Mouse (Mus musculus): ENCODE data around the gene Tmc8. TPM values are rescaled to one million over a fixed set of nuclear protein-coding genes. Genes with fewer than 3 reads are reported as not detected.
"Not testable (repeated sequence)": the region's sequence is repeated elsewhere in the genome, so short reads cannot be mapped to it uniquely, and the experiment has no call there.

Tmc8 gene
- polyA plus RNA-seq, 1 experiment from 2014 or later, result 0.95 TPM

DNA sequence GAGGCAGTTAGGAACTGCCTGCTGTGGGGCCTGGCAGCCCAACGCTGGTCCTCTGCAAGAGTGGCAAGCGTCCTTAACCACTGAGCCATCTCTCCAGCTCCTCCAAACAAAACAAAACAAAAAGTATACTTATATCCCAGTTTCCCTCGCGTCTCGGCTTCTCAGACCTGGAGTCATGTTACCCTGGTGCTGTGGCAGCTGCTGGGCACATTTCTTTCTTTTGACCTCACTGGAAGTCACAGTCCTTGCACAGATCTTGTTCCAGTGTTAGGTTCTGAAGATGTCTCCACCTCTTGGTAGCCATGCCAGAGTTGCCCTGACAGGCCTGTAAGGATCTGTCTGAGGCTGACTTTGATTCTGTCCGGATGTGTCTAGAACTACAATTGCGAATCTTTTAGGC is 19.8 kb downstream of the Tmc8 start:
- no peak overlapping the region for H3K4me2 ChIP-seq
- H3K27ac ChIP-seq (replicated peaks), result no peak overlapping the region
- WGBS, result 79% methylated on average over 7 of the region's 7 CpGs
- H3K4me3 ChIP-seq, result no peak overlapping the region
- H3K9me3 ChIP-seq, result no peaks in the 10 kb centered on the region
- no peaks in the 10 kb centered on the region for H3K4me1 ChIP-seq (replicated peaks)
- no peaks in the 10 kb centered on the region for H3K36me3 ChIP-seq
- no peaks in the 10 kb centered on the region for H3K27me3 ChIP-seq
- no peak for ATAC-seq (ENCODE audit: low read depth)
- no peak overlapping the region for H3K9ac ChIP-seq

DNA sequence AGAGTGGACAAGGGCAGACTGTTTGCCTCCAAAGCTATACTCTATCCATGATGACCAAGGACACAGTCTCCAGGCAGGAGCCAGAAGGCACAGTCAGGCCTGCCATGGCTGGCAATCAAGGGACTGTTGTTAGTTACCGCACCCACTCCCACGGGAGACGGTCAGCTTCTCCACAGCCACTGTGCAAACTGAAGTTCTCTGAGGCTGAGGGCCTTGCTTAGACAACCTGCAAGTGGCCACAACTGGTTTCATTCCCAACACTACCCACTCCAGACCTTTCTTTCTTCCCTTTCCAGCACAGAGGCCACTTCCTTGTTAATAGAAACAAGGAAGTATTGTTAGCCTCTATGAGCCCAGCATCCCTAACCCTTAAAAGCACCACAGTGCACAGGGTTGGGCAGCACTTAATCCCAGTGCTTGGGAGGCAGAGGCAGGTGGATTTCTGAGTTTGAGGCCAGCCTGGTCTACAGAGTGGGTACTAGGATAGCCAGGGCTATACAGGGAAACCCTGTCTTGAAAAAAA is 21.4 kb downstream of the Tmc8 start:
- H3K9ac ChIP-seq, result no peak overlapping the region
- H3K4me2 ChIP-seq, result no peak overlapping the region
- H3K4me1 ChIP-seq (replicated peaks), result no peaks in the 10 kb centered on the region
- no peak overlapping the region for H3K4me3 ChIP-seq
- H3K27me3 ChIP-seq, result no peaks in the 10 kb centered on the region
- no peak for ATAC-seq (ENCODE audit: low read depth)
- no peak overlapping the region for H3K27ac ChIP-seq (replicated peaks)
- no peaks in the 10 kb centered on the region for H3K36me3 ChIP-seq
- 89% methylated on average over 3 of the region's 3 CpGs for WGBS
- H3K9me3 ChIP-seq, result no peaks in the 10 kb centered on the region

DNA sequence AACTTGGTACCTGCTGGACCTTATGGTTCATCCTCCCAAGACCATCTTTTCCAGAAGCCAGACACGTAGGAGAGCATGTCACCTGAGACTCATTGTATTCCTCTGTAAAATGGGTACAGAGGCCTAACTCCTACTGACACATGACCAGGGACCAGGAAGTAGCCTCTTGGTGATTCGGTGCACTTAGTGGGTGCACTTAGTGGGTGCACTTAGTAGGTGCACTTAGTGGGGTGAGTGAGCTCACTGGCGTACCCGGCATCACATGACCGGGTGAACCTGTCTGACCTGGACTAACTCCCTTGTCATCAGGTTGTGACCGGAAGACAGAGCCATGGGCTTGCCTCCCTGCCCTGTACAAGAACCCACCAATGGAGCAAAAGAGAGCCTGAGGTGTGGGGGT is 24.9 kb downstream of the Tmc8 start:
- H3K4me2 ChIP-seq, result no peak overlapping the region
- no peaks in the 10 kb centered on the region for H3K9me3 ChIP-seq
- H3K4me3 ChIP-seq, result no peak overlapping the region
- no peaks in the 10 kb centered on the region for H3K36me3 ChIP-seq
- H3K4me1 ChIP-seq (replicated peaks), result peaks cover 21% of the 10 kb centered on the region
- no peak for ATAC-seq (ENCODE audit: low read depth)
- WGBS, result 92% methylated on average over 6 of the region's 6 CpGs
- H3K27ac ChIP-seq (replicated peaks), result no peak overlapping the region
- peaks cover 24% of the 10 kb centered on the region for H3K27me3 ChIP-seq
- H3K9ac ChIP-seq, result no peak overlapping the region

DNA sequence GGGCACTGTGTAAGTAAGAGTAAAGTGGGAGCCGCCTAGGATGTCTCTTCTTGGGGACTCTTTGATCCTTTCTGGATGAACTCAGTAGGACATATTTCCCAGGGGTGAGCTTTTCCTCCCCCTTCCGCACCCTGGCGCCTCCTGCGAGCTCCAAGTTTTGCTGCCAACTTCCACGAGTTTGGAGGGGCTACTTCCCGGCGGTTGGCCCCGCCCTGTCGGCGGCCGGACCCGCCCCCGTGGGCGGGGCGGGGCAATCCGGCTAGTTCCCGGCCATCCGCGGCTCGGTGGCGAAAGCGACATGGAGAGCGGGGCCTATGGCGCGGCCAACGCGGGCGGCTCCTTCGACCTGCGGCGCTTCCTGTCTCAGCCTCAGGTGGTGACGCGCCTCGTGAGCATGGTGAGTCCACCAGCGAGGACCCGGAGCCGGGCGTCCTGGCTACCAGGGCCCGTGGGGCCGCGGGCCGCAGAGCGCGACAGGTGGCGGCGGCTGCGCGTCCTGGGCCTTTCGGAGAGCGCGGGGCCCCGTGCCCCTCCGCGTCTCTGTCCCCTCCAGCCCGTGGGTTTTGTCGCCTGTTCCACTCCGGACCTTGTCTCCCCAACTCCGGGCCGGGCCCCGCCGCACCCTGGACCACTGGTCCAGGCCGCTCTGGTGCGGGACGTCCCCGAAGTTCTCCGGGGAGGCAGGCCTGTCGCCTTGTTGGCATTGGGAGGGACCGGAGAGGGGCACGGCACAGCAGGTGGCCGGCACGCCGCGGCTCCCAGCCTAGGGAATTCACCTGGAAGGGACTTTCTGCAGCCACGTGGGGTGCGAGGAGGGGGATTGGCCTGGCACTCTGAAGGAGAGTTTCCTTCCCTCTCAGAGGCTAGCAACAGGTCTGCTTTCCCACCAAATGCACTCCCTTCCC is 27.8 kb downstream of the Tmc8 start, which contains the start of the genes Gm20708 and Syngr2:
TSS of gene Gm20708 (plus strand) at position 262 of the 905 bp plus-strand sequence.
TSS of gene Syngr2 (plus strand) at position 262 of the 905 bp plus-strand sequence.
- ATAC-seq (ENCODE audit: low read depth), result peak; percentile 80
- H3K27ac ChIP-seq (replicated peaks), result no peak within 1 kb of the TSS

DNA sequence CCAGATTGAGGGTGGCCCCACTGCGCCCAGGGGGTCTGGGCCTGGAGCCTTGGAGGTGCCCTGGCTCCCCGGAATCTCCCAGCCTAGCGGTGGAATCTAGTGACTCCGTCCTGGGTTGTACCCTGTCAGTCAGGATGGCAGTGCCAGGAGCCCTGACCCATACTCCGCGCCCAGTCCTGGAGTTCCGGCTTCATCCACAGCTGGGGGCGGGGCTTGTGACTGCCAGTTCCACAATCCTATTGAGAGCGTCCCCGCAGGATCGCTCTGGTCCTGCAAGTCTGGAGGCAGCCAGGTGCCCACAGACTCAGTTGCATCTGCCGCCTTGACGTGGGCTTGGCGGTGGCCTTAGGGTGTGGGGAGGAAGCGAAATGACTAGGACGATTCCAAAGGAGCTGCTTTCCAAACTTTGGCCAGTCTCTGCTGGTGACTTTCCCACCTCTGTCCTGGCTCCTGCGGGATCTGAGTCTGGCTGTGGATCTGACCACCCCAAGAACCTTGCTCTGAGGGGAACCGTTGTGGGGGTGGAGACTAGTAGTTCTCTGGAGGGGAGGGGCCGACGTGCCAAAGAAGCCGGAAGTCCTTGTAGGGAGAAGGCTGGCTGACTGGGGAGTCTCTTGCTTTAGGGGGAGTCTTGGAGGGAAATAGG is 28.6 kb downstream of the Tmc8 start:
- peak; percentile 78 for ATAC-seq (ENCODE audit: low read depth)
- Histone ChIP-seq H3K4me2 (peak overlapping the region; percentile 91), H3K36me3 (no peaks in the 10 kb centered on the region), H3K9me3 (no peaks in the 10 kb centered on the region), H3K27ac (replicated peaks) (no peak overlapping the region), H3K9ac (peak overlapping the region; percentile 71), H3K4me1 (replicated peaks) (peaks cover 21% of the 10 kb centered on the region), H3K4me3 (peak overlapping the region; percentile 60), H3K27me3 (peaks cover 24% of the 10 kb centered on the region)
- WGBS, result under 1% methylated on average over 21 of the region's 21 CpGs

More for the DNA sequence above, 27.8 kb downstream of the Tmc8 start, which contains the start of the genes Gm20708 and Syngr2:
- peak within 1 kb of the TSS; percentile 91 for H3K4me2 ChIP-seq
- under 1% methylated on average over 75 of the region's 75 CpGs for WGBS
- peaks cover 21% of the 10 kb centered on the region for H3K4me1 ChIP-seq (replicated peaks)
- no peaks in the 10 kb centered on the region for H3K9me3 ChIP-seq
- peaks cover 24% of the 10 kb centered on the region for H3K27me3 ChIP-seq
- peak within 1 kb of the TSS; percentile 60 for H3K4me3 ChIP-seq
- no peaks in the 10 kb centered on the region for H3K36me3 ChIP-seq
- peak within 1 kb of the TSS; percentile 71 for H3K9ac ChIP-seq

DNA sequence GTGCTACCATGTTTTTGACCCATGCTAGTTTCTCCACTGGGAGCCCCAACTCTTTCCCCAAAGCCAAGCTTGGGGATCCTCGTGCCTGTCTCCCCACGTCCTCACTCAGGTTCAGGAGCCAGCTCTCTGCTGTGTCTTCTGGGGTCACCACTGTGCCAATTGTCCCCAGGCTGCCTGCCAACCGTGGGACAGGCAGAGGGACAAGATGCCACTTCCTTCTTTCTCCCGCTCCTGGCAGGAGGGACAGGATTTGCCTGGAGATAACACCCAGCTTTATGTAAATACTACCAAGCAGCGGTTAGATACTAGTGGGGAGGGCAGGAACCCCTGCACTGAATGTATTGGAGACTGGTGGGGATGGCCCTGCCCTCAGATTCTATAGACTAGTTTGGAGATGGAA is 32.0 kb downstream of the Tmc8 start:
- peaks cover 21% of the 10 kb centered on the region for H3K4me1 ChIP-seq (replicated peaks)
- 80% methylated on average over 5 of the region's 5 CpGs for WGBS
- ATAC-seq (ENCODE audit: low read depth), result no peak
- H3K4me2 ChIP-seq, result no peak overlapping the region
- H3K9me3 ChIP-seq, result no peaks in the 10 kb centered on the region
- H3K36me3 ChIP-seq, result no peaks in the 10 kb centered on the region
- peaks cover 19% of the 10 kb centered on the region for H3K27me3 ChIP-seq
- no peak overlapping the region for H3K4me3 ChIP-seq
- H3K27ac ChIP-seq (replicated peaks), result no peak overlapping the region
- H3K9ac ChIP-seq, result no peak overlapping the region

DNA sequence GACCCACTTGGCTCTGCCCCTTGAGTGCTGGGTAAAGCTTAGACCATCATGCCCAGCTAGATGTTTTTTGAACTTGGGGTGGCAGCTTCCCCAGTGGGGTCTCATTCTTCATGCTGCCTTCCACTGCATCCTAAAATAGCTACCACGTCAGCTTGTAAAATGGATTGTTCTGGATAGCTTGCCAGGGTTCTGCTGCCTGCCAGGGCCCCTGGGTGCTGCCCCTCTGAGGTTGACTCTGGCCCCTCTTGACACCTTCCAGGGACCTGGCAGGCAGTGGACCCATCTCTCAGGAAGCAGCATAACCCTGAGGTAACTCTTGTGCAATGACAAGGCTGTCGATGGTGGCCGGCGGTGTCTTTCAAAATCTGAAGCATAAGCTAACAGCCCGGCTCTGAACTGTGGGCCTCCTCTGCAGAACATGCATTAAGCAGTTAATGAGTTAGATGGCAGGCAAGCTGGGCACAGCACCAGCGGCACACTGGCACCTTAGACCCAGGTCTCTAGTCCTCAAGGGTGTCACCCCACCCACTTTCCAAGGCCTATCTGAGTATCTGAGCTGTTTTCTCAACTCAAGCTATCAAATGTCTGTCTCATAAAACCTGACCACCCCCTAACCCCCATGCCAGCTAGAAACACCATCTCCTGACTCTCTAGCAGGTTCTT is 33.0 kb downstream of the Tmc8 start:
- H3K27me3 ChIP-seq, result peaks cover 10% of the 10 kb centered on the region
- H3K9me3 ChIP-seq, result no peaks in the 10 kb centered on the region
- H3K4me3 ChIP-seq, result no peak overlapping the region
- no peak overlapping the region for H3K9ac ChIP-seq
- WGBS, result 95% methylated on average over 6 of the region's 6 CpGs
- no peak overlapping the region for H3K4me2 ChIP-seq
- H3K36me3 ChIP-seq, result no peaks in the 10 kb centered on the region
- peaks cover 20% of the 10 kb centered on the region for H3K4me1 ChIP-seq (replicated peaks)
- no peak overlapping the region for H3K27ac ChIP-seq (replicated peaks)
- no peak for ATAC-seq (ENCODE audit: low read depth)

DNA sequence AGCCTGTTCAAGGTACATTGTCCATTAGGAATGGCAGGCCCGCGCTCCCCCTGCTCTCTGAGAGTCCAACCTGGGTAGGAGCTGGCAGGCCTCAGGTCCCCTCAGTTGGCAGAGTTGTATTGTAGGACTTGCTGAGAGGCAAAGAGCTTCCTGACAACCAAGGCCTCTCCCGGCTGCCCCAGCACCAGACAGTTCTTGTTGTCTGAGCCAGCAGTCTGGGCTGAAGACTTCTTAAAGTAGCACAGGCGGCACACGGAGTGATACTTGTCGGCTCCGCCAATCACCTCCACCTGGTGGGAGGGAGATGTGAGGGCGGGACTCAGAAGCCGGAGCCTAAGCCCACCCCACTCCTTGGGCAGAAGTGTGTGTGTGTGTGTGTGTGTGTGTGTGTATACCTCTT is 34.0 kb downstream of the Tmc8 start:
- not testable (repeated sequence) for H3K4me3 ChIP-seq; H3K9ac ChIP-seq; H3K36me3 ChIP-seq; H3K9me3 ChIP-seq; H3K27ac ChIP-seq (replicated peaks); H3K4me2 ChIP-seq; H3K27me3 ChIP-seq; ATAC-seq (ENCODE audit: low read depth); H3K4me1 ChIP-seq (replicated peaks)
- WGBS, result 93% methylated on average over 9 of the region's 9 CpGs

DNA sequence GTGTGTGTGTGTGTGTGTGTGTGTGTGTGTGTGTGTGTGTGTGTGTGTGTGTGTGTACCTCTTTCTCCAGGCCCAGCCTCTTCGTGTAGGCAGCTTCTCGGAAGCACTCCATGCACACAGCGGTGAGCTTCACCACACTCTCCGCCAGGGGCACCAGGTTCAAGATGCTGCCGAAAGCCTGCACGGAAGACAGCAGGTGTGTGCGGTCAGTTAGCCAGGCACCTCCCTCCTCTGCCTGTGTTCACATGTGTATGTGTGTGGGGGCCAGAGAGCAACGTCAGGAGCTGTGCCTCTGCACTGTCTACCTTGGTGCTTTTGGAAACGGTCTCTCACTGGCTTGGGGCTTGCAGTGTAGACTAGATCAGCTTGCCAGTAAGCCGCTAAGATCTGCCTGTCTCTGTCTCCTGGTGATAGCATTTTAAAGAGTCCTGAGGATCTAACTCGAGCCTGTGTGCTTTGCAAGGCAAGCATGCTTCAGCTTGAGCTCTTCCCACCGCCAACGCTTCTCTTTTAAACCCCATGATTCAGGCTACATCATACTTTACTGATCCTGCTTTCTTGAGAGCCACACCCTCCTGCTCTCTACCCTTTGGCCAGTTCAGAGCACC is 34.6 kb downstream of the Tmc8 start:
- Histone ChIP-seq H3K9me3 (no peaks in the 10 kb centered on the region), H3K4me1 (replicated peaks) (peaks cover 8% of the 10 kb centered on the region), H3K27me3 (no peaks in the 10 kb centered on the region), H3K4me2 (no peak overlapping the region), H3K27ac (replicated peaks) (no peak overlapping the region), H3K4me3 (no peak overlapping the region), H3K36me3 (no peaks in the 10 kb centered on the region), H3K9ac (no peak overlapping the region)
- no peak for ATAC-seq (ENCODE audit: low read depth)
- WGBS, result 88% methylated on average over 13 of the region's 13 CpGs

DNA sequence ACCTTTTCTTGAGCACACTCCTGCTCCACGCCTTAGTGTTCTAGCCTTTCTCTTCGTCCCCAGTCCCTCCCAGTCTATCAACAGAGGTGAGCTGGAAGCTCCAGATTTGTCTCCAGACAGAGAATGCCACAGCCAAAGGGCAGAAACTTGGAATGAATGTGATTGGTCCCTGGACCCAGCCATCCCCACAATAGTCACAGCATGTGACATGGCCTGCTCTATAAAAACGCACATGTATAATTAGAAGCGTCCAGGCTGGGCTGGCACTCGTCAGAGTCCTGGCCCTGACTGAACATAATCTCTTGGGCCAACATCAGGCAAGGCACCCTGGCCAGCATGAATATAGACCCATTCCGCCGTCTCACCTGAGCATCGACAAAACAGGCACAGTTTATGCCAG is 37.2 kb downstream of the Tmc8 start:
- H3K27ac ChIP-seq (replicated peaks), result no peak overlapping the region
- H3K9me3 ChIP-seq, result no peaks in the 10 kb centered on the region
- no peak overlapping the region for H3K4me3 ChIP-seq
- H3K4me2 ChIP-seq, result no peak overlapping the region
- no peaks in the 10 kb centered on the region for H3K36me3 ChIP-seq
- no peak overlapping the region for H3K9ac ChIP-seq
- peaks cover 25% of the 10 kb centered on the region for H3K4me1 ChIP-seq (replicated peaks)
- no peak for ATAC-seq (ENCODE audit: low read depth)
- no peaks in the 10 kb centered on the region for H3K27me3 ChIP-seq
- 60% methylated on average over 8 of the region's 8 CpGs for WGBS

DNA sequence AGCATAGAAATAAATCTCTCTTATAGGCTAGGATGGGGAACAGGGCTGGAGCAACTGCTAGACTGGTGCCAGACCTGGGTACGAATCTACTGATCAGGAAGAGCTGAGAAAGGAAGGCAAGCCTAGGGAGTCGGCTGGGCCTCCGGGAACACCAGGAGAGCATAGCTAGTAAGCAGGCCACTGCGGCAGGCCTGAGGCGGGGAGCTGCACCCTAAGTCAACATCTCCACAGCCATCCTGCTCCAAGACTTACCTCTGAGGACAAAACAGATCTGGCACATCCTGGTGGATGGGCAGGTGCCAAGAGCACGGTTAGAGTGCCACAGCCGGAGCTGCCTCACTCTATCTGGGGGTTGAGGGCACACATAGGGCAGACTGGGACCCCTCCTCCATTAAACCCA is 38.3 kb downstream of the Tmc8 start:
- Histone ChIP-seq H3K36me3 (no peaks in the 10 kb centered on the region), H3K27ac (replicated peaks) (no peak overlapping the region), H3K4me3 (no peak overlapping the region), H3K4me1 (replicated peaks) (peaks cover 34% of the 10 kb centered on the region), H3K9me3 (no peaks in the 10 kb centered on the region), H3K27me3 (no peaks in the 10 kb centered on the region), H3K4me2 (no peak overlapping the region), H3K9ac (no peak overlapping the region)
- 92% methylated on average over 7 of the region's 7 CpGs for WGBS
- no peak for ATAC-seq (ENCODE audit: low read depth)

Data from neural tube, embryonic 13.5 days (tissue).